Mouse (Mus musculus): ENCODE measurements at regions not wholly inside any gene's neighbourhood (a gene's known extent, or its start where the extent isn't known, plus 50 kb on each side); places are given as distances from the start of the nearest gene placed in this dataset.

GRCm38 (mm10) chr11:19838932-19839331 is 85.2 kb upstream of the Spred2 start:
- TF ChIP-seq POLR2AphosphoS2 (IDR thresholded peaks at IDR 0.05; ENCODE audit: insufficient read length, low read depth) = no peak
- TF ChIP-seq MYOD1 (IDR thresholded peaks at IDR 0.05; ENCODE audit: control insufficient read depth in 1 of 3, insufficient read length in 2 of 3, low read depth in 2 of 3) = peak in 1 of 3 experiments; percentile 39
- no peak for TF ChIP-seq E2F4 (IDR thresholded peaks at IDR 0.05; ENCODE audit: insufficient read depth)
- peak; percentile 99 for TF ChIP-seq USF1 (IDR thresholded peaks at IDR 0.05; ENCODE audit: low read depth)
- peak in 1 of 3 experiments; percentile 29 for TF ChIP-seq MYOG (IDR thresholded peaks at IDR 0.05; ENCODE audit: control insufficient read depth in 1 of 3, insufficient read depth in 1 of 3, insufficient read length in 2 of 3, low read depth in 2 of 3)
